Mouse (Mus musculus): Measurements from ENCODE around the gene Fam78a.

DNA sequence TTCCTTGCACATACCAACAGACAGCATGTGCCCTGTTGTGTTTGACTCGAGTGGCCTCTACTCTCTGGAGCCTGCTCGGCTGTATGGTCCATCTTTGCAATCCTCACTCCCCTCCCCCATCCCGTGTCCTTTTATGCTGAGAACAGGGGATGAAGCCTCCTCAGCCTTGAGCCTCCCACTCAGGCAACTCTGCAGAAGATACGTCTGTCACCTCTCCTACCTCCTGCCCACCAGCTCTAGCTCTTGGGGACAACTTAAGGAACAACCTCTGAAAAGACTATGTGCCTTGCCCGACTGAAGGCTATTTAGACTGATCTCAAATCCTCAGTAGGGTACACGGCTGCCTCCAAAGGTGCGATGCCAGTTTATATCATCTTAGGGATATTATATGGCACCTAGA, 18.9 kb upstream of the Fam78a start:
- TF ChIP-seq CTCF (IDR thresholded peaks at IDR 0.05; ENCODE audit: low read depth, low read length) (no peak), POLR2A (IDR thresholded peaks at IDR 0.05; ENCODE audit: insufficient read depth, low read length) (no peak)

All from ES-Bruce4 (cell line).